Mouse (Mus musculus): ENCODE results near the gene Ppme1. TPM values are rescaled to one million over a fixed set of nuclear protein-coding genes. Genes with fewer than 3 reads are reported as not detected.

Gene Ppme1
- polyA plus RNA-seq, 1 experiment: 23.6 TPM

GRCm38 (mm10) chr7:100301390-100301789 lies 70.7 kb downstream of the Ppme1 start:
- H3K4me3 ChIP-seq (replicated peaks; ENCODE audit: control insufficient read depth, low read depth, low read length): no peak overlapping the region
- H3K27ac ChIP-seq (ENCODE audit: control insufficient read depth, insufficient read depth, low read depth, low read length, poor library complexity): no peak overlapping the region
- 71% methylated on average over 3 of the region's 3 CpGs for WGBS
- TF ChIP-seq CTCF (IDR thresholded peaks at IDR 0.05; ENCODE audit: control insufficient read depth, insufficient read depth, low read length): no peak
- TF ChIP-seq POLR2A (IDR thresholded peaks at IDR 0.05; ENCODE audit: borderline replicate concordance, control insufficient read depth, low read depth, low read length): no peak
- no peaks in the 10 kb centered on the region for H3K4me1 ChIP-seq (ENCODE audit: control insufficient read depth, insufficient read depth, low read length)

- no peak overlapping the region for H3K27ac ChIP-seq (ENCODE audit: control insufficient read depth, insufficient read depth, low read depth, low read length, poor library complexity)
- 81% methylated on average over 14 of the region's 14 CpGs for WGBS
- H3K4me3 ChIP-seq (replicated peaks; ENCODE audit: control insufficient read depth, low read depth, low read length): no peak overlapping the region
- no peaks in the 10 kb centered on the region for H3K4me1 ChIP-seq (ENCODE audit: control insufficient read depth, insufficient read depth, low read length)
- TF ChIP-seq CTCF (IDR thresholded peaks at IDR 0.05; ENCODE audit: control insufficient read depth, insufficient read depth, low read length) (no peak), POLR2A (IDR thresholded peaks at IDR 0.05; ENCODE audit: borderline replicate concordance, control insufficient read depth, low read depth, low read length) (no peak)
Measured at GRCm38 (mm10) chr7:100298861-100299510, 73.1 kb downstream of the Ppme1 start.

- WGBS: 82% methylated on average over 6 of the region's 6 CpGs
- Histone ChIP-seq H3K4me1 (ENCODE audit: control insufficient read depth, insufficient read depth, low read length) (no peaks in the 10 kb centered on the region), H3K27ac (ENCODE audit: control insufficient read depth, insufficient read depth, low read depth, low read length, poor library complexity) (no peak overlapping the region), H3K4me3 (replicated peaks; ENCODE audit: control insufficient read depth, low read depth, low read length) (no peak overlapping the region)
- no peak for TF ChIP-seq CTCF (IDR thresholded peaks at IDR 0.05; ENCODE audit: control insufficient read depth, insufficient read depth, low read length)
- no peak for TF ChIP-seq POLR2A (IDR thresholded peaks at IDR 0.05; ENCODE audit: borderline replicate concordance, control insufficient read depth, low read depth, low read length)
Measured at GRCm38 (mm10) chr7:100296699-100297098, 75.4 kb downstream of the Ppme1 start.

DNA sequence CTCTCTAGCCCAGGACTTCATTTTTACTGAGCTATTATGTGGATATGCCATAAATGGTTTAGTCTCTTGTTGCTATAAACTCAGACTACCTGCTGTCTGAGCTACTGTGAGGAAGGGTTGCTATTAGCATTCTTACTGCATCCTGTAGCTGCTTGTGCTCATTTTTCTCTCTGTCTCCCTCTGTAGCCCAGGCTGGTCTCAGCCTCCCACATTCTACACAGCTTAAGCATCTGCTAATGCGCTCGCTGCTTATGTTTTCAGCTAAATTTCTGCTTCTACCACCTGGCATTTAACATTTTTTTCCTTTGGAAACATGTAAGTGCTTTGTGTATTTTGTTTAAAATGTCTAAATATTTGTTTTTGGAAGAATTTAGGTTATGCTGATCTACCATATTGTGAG lies 76.4 kb downstream of the Ppme1 start:
- 89% methylated on average over 2 of the region's 2 CpGs for WGBS
- Histone ChIP-seq H3K4me3 (replicated peaks; ENCODE audit: control insufficient read depth, low read depth, low read length) (no peak overlapping the region), H3K27ac (ENCODE audit: control insufficient read depth, insufficient read depth, low read depth, low read length, poor library complexity) (no peak overlapping the region), H3K4me1 (ENCODE audit: control insufficient read depth, insufficient read depth, low read length) (no peaks in the 10 kb centered on the region)
- TF ChIP-seq POLR2A (IDR thresholded peaks at IDR 0.05; ENCODE audit: borderline replicate concordance, control insufficient read depth, low read depth, low read length) (no peak), CTCF (IDR thresholded peaks at IDR 0.05; ENCODE audit: control insufficient read depth, insufficient read depth, low read length) (no peak)

DNA sequence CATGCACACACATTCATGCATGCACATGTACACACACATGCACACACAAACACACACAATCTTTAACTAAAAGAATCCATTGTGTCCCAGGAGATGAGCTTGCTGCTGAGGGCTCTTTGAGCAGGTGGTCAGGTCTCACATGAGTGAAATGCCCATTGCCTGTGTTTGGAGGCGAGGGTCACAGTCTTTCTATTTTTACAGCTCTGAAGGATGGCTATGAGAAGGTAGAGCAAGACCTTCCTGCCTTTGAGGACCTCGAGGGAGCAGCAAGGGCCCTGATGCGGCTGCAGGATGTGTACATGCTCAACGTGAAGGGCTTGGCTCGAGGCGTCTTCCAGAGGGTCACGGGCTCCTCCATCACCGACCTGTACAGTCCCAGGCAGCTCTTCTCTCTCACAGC lies 78.6 kb downstream of the Ppme1 start:
- no peak for TF ChIP-seq POLR2A (IDR thresholded peaks at IDR 0.05; ENCODE audit: borderline replicate concordance, control insufficient read depth, low read depth, low read length)
- no peak for TF ChIP-seq CTCF (IDR thresholded peaks at IDR 0.05; ENCODE audit: control insufficient read depth, insufficient read depth, low read length)
- WGBS: 73% methylated on average over 8 of the region's 8 CpGs
- no peaks in the 10 kb centered on the region for H3K4me1 ChIP-seq (ENCODE audit: control insufficient read depth, insufficient read depth, low read length)
- H3K27ac ChIP-seq (ENCODE audit: control insufficient read depth, insufficient read depth, low read depth, low read length, poor library complexity): no peak overlapping the region
- no peak overlapping the region for H3K4me3 ChIP-seq (replicated peaks; ENCODE audit: control insufficient read depth, low read depth, low read length)

- Histone ChIP-seq H3K27ac (ENCODE audit: control insufficient read depth, insufficient read depth, low read depth, low read length, poor library complexity) (no peak overlapping the region), H3K4me3 (replicated peaks; ENCODE audit: control insufficient read depth, low read depth, low read length) (no peak overlapping the region), H3K4me1 (ENCODE audit: control insufficient read depth, insufficient read depth, low read length) (no peaks in the 10 kb centered on the region)
- WGBS: 52% methylated on average over 11 of the region's 11 CpGs
- no peak for TF ChIP-seq POLR2A (IDR thresholded peaks at IDR 0.05; ENCODE audit: borderline replicate concordance, control insufficient read depth, low read depth, low read length)
- TF ChIP-seq CTCF (IDR thresholded peaks at IDR 0.05; ENCODE audit: control insufficient read depth, insufficient read depth, low read length): no peak
Measured at GRCm38 (mm10) chr7:100288622-100289021, 83.5 kb downstream of the Ppme1 start.

DNA sequence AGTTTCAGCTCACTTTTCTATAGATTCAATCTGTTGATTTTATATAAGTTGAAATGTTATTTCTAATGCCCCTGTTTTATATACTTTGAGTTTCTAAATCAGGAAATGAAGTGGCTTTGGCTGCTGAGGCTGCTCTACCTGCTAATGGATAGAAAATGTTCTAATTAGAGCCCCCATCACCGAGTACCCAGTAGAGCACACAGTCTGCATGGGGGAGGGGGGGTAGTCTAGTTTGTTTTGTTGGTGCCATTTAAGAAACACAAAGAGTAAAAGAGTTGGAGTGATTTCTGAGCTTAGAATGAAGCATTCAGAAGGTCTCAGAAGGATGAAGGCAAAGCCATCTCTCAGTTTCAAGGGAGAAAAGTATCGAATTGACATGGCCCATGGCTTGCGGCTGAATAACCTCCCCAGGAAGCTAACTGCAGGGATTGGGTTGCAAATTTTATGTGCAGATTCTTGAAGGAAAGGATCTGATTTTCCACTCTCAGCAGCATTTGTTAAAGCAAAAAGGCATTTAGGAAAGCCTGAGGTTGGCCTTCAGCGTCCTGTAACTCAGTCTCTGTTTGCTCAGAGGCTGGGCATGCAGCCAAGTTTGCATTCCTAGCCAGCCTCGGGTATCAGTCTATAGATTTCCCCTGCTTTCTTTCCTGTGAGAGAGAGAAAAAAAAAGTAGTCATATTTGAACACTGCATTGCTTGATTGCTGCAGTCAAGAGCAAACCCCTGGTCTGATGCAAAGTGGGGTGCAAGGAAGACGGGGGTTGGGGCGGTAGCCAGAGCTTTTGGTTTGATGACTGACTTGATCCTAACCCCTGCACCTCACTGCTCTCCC lies 84.1 kb downstream of the Ppme1 start:
- Histone ChIP-seq H3K4me1 (ENCODE audit: control insufficient read depth, insufficient read depth, low read length) (no peaks in the 10 kb centered on the region), H3K27ac (ENCODE audit: control insufficient read depth, insufficient read depth, low read depth, low read length, poor library complexity) (no peak overlapping the region), H3K4me3 (replicated peaks; ENCODE audit: control insufficient read depth, low read depth, low read length) (no peak overlapping the region)
- TF ChIP-seq POLR2A (IDR thresholded peaks at IDR 0.05; ENCODE audit: borderline replicate concordance, control insufficient read depth, low read depth, low read length) (no peak), CTCF (IDR thresholded peaks at IDR 0.05; ENCODE audit: control insufficient read depth, insufficient read depth, low read length) (no peak)
- 39% methylated on average over 7 of the region's 7 CpGs for WGBS

DNA sequence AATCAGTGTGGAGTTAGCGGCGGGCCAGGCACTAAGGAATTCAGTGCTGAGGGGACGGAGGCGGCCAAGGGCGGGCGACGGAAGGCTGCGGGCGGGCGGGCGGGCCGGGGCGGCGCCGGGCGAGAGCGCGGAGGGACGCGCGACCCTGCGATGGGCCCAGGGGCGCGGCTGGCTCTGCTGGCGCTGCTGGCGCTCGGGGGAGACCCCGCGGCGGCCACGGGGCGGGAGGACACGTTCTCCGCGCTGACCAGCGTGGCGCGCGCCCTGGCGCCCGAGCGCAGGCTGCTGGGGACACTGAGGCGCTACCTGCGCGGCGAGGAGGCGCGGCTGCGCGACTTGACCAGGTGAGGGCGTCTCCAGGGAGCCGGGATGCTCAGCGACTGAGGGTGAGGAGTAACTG lies 86.7 kb downstream of the Ppme1 start, which contains the start of gene P4ha3:
TSS of gene P4ha3 (plus strand) at position 138 of the 400 bp plus-strand sequence.
- Histone ChIP-seq H3K4me3 (replicated peaks; ENCODE audit: control insufficient read depth, low read depth, low read length) (no peak within 1 kb of the TSS), H3K27ac (ENCODE audit: control insufficient read depth, insufficient read depth, low read depth, low read length, poor library complexity) (no peak within 1 kb of the TSS), H3K4me1 (ENCODE audit: control insufficient read depth, insufficient read depth, low read length) (no peaks in the 10 kb centered on the region)
- WGBS: under 1% methylated on average over 52 of the region's 53 CpGs
- TF ChIP-seq CTCF (IDR thresholded peaks at IDR 0.05; ENCODE audit: control insufficient read depth, insufficient read depth, low read length) (no peak), POLR2A (IDR thresholded peaks at IDR 0.05; ENCODE audit: borderline replicate concordance, control insufficient read depth, low read depth, low read length) (no peak)

Data from bone marrow, adult 2 months (tissue).